Mouse (Mus musculus) thymus, adult 2 months (tissue): Measurements from ENCODE around the gene Pum1.

ENCODE experiments used
- CTCF ChIP-seq: fragments of 200-500 bp; IDR thresholded peaks from 2 replicates; pipeline ENCODE4 v1.5.1; 2012; ENCODE audit warnings: mild to moderate bottlenecking, control low read depth, low read length, moderate library complexity, borderline replicate concordance; ENCODE audit not compliant: control insufficient read depth, poor library complexity, insufficient read depth; ENCODE audit errors: extremely low read depth
- POLR2A ChIP-seq: fragments of 200-500 bp; IDR thresholded peaks from 2 replicates; pipeline ENCODE4 v1.6.1; 2012; ENCODE audit warnings: mild to moderate bottlenecking, low read length, control low read depth, moderate library complexity; ENCODE audit not compliant: control insufficient read depth, poor library complexity, insufficient read depth; ENCODE audit errors: extremely low read depth

GRCm38 (mm10) chr4:130798416-130798815 is 135.3 kb downstream of the Pum1 start:
- no peak for TF ChIP-seq POLR2A
- TF ChIP-seq CTCF, result no peak
